Mouse (Mus musculus) lung, postnatal 0 days (tissue): Measurements from ENCODE around the gene Cnot3.

Experiments
- CTCF ChIP-seq: IDR thresholded peaks from 2 replicates; pipeline ENCODE4 v1.5.1; 2016; ENCODE audit warnings: antibody characterized with exemption, mild to moderate bottlenecking
- EP300 ChIP-seq: IDR thresholded peaks from 2 replicates; pipeline ENCODE4 v1.6.1; 2016; ENCODE audit warnings: antibody characterized with exemption, mild to moderate bottlenecking, control low read depth

GRCm38 (mm10) chr7:3703879-3704441 is 58.9 kb downstream of the Cnot3 start, which contains the start of gene Rps9:
- TF ChIP-seq CTCF (peak; percentile 49), EP300 (no peak; the same call in 1 of the 2 replicates)
